Mouse (Mus musculus) T-helper 17 cell (primary cell): ENCODE data around the gene Otulinl.

Source experiments
- in situ Hi-C, 2 experiments: fragments of 300-600 bp; cut with MboI, MseI; formaldehyde crosslinking; loops; 1 replicate in 1 of 2; 2 replicates in 1 of 2; pipeline ENCODE4 v1.15.1; 2025; ENCODE audit warnings: high pct_unique_total_duplicates in 2 of 2

The Otulinl gene

DNA sequence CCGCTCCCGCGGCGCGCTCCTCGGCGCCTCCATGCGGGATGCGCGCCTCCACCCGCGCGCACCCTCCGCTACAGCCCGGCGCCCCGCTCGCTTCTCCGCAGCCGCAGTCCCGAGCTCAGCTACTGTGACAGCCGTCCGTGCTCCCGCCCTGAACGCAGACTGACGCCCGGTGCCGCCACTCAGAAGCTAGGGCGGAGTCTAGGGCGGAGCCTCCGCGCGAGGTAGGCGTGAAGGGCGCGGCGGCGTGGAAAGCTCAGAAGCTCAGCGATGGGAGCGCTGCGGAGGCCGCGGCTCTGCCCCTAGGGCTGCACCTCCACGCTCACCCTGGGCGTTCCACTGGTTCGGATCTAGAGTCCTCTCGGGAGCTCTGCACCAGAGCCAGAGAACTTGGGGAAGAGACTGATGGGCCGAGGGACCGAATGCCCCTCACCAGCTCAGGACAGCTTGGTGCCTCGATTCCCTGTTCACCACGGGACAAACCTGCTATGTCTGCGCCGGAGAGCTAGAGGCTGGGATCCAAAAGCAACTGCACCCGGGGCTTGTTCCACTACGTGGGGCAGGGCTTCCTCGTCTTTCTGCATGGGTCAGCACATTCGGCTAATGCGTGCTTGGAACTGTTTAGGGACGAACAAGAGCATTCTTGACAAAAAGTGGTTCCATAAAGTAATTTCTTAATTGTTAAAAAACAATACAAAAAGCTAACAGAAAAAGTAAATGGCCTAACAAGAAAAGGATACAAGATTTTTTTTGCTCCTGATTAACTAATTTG lies at the start of gene Otulinl:
Gene Otulinl, minus strand, starts transcription at position 161 of the 769 bp plus-strand sequence.
- in situ Hi-C loops, result no loop called here

DNA sequence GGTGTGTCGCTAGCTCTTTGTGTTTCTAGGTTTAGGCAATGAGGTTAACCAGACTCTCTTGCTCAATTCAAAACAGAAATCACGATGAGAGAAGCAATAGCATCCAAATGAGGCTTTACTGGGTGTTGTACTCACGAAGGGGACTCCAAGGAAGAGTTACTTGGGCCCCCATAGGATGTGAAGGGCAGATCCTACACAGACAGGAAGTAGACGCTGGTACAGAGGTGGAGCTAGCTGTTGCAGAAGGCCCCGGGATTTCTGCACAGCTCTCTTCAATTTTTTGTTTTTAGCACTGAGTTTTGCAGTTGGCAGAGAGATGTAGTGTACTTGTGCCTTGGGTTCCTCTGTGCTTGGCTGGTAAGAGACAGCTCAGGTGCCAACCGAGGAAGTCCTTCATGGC lies 44.8 kb upstream of the Otulinl start:
- in situ Hi-C loops, result no loop called here

DNA sequence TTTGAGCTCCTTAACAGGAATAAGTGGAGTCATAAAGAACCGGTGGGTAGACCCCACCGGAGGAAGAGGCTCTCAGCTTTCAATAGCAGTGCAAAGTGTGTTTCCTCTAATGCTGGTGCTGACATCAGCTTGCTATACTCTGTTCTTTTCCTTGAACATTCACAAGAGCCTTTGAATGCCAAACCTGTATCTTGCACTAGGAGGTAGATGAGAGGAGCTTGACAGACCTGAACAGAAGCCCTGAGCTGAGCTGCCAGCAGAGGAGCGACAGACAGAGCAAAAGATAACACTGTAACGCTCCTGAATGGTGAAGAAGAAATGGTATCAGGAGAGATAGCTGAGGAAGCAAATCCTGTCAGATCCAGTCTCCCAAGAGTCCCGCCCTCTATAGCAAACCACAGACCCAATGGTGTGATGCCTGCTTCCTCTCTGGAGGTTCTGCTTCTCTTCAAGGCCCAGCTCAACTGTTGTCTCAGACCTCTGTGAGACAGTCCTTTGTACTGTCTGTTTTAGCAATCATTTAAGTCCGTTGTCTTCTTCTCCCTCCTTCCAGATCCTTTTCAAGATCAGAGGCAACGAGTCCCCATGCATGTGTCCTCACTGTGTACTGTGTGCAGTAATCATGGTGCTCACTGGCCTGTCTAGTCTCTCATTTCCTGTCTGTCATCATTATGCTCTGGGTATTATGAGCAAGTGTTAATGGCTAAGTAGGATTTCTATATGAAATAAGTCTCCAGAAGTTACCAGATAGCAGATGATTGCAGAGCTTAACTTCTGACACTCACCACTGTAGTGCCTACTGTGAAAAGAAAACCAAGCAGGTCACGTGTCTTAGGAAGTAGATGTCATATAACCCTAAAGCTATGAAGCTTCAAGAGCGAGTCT lies 43.7 kb upstream of the Otulinl start:
- in situ Hi-C loops, result loop anchor here in 1 of 2 experiments (25.0 kb wide), 1 partner anchor 413 kb away; no protein-coding TSS in a partner anchor

DNA sequence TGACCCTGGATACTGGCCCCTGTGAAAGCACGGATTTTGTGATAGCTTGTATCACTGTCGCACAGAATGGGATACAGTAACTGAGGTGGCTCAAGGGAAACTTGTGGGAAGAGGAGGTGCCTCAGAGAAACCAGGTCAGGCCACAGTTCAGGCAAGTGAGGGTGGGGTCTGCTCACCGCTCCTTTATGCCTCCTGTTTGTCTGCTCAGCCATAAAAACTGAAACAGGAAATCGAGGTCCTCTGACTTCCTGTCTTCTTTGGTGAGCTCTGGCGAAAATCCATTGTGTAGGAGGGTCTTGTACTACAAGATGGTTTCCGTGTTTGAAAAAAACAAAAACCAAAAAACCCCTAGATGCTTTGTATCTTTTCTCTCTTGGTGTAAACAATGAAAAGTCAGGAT lies 42.9 kb upstream of the Otulinl start:
- in situ Hi-C loops, result loop anchor here in 1 of 2 experiments (25.0 kb wide), 1 partner anchor 412 kb away; no protein-coding TSS in a partner anchor

GRCm38 (mm10) chr15:27723746-27724145 lies 42.4 kb upstream of the Otulinl start:
- in situ Hi-C loops, result loop anchor here in 1 of 2 experiments (25.0 kb wide), 1 partner anchor 411 kb away; no protein-coding TSS in a partner anchor

GRCm38 (mm10) chr15:27720297-27720696 lies 38.9 kb upstream of the Otulinl start:
- in situ Hi-C loops, result loop anchor here in 1 of 2 experiments (25.0 kb wide), 1 partner anchor 408 kb away; no protein-coding TSS in a partner anchor

- in situ Hi-C loops, result loop anchor here (5.0 to 25.0 kb wide), 2 partner anchors 61 to 406 kb away; no protein-coding TSS in a partner anchor
Observed at GRCm38 (mm10) chr15:27718668-27719067, 37.3 kb upstream of the Otulinl start.

DNA sequence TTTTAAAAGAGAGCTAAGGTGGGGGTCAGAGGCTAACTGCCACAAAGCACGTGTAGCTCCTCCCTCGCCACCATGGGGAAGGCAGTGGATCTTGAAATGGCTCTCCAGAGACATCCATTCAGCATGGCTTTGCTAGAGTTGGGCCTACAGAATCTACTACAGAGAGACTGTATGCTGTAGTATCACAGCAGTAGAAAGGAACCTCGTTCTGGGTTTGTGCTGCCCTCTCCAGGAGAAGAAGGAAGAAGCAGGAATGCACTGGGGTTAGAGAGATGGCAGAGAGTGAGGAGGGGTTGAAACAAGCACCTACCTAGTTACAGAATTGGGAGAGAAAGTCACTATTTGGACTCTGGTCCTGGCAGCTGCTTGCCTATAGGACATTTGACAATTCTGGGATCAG lies 34.0 kb upstream of the Otulinl start:
- in situ Hi-C loops, result loop anchor here (5.0 to 25.0 kb wide), 2 partner anchors 58 to 403 kb away; no protein-coding TSS in a partner anchor

DNA sequence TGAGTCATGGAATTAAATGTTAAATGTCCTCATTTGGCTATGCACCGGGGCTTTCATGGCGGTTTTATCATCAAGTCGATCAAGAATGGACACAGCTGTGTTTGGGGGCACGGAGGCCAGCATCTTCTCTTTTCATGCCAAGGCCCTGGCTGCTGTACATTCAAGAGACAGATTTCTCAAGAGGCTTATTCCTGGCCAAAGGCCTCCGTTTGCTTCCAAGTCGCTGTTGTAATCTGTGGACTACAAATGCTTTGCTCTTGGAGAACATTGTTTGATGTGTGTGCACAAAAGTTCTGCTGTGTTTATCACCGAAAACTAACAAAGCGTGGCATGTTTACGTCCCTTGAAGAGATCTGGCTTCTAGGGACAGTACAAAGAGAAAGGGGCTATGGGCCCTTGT lies 29.3 kb upstream of the Otulinl start:
- in situ Hi-C loops, result loop anchor here in 1 of 2 experiments (25.0 kb wide), 1 partner anchor 398 kb away; no protein-coding TSS in a partner anchor

DNA sequence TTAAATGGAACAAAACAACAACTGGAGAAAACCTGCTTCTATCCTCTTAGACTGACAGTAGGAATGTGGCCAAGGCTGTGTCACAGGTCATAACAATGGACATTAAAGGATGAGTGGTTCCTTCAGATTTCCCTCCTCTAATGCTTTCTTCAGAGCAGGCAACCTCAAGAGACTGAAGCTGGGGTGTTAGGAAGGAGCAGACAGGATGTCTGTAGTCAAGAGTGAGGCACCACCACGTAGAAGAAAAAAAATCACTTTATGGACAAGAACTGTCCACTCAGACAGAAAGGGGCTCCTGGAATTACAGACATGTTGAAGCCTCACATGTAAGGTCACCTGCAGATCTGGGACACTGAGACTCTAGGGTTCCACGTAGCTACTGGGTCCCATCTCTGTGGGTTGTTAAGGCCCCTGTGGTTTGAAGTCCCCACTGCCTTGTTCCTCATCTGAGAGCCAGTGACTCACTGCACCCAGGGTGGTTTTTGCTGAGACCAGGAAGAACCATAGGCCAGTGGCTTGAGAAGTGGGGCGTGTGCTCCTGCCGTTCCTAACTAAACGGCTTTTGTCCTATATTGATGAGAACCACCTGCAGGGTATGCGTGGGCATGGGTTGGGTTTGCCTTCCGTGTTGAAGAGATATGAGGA lies 27.7 kb upstream of the Otulinl start:
- in situ Hi-C loops, result loop anchor here in 1 of 2 experiments (25.0 kb wide), 1 partner anchor 397 kb away; no protein-coding TSS in a partner anchor

GRCm38 (mm10) chr15:27708499-27708898 lies 27.1 kb upstream of the Otulinl start:
- in situ Hi-C loops, result loop anchor here in 1 of 2 experiments (25.0 kb wide), 1 partner anchor 396 kb away; no protein-coding TSS in a partner anchor

DNA sequence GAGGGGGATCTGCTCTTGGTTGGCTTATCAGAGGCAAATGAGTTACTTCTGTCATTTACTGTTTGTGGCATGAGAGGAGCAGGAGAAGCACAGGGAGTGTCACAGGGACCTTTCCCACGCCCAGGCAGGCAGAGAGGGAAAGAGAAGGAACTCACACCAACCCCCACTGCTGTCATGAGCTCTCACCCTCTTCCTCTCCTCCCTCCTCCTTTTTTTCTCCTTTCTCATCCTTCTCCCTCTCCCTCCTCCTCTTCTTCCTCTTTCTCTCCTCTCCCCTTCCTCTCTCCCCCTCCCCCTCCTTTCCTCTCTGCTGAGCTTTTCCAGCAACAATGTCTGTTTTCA lies 21.6 kb upstream of the Otulinl start:
- in situ Hi-C loops, result loop anchor here in 1 of 2 experiments (25.0 kb wide), 1 partner anchor 391 kb away; no protein-coding TSS in a partner anchor

GRCm38 (mm10) chr15:27702031-27702971 lies 20.9 kb upstream of the Otulinl start:
- in situ Hi-C loops, result loop anchor here in 1 of 2 experiments (25.0 kb wide), 1 partner anchor 390 kb away; no protein-coding TSS in a partner anchor

- in situ Hi-C loops, result no loop called here
Observed at GRCm38 (mm10) chr15:27697632-27698031, 16.3 kb upstream of the Otulinl start.

GRCm38 (mm10) chr15:27693235-27693634 lies 11.9 kb upstream of the Otulinl start:
- in situ Hi-C loops, result no loop called here

DNA sequence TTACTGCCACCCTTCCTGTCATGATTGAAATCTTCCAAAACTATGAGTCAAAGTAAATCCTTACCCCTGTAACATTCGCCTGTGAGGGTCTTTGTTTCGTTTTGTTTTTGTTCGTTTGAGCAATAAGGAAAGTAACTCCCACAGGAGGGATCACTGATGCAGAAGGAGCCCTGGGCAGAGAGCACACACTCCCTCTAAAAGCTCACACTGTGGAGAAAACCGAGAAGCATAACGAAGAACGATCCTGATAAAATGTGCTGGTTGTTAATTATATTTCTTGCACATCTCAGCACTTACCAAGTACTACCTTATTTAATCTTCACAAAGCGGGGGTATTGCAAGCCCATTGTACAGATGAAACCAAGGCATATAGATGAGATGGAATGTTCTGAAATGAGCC lies 10.8 kb upstream of the Otulinl start:
- in situ Hi-C loops, result no loop called here

DNA sequence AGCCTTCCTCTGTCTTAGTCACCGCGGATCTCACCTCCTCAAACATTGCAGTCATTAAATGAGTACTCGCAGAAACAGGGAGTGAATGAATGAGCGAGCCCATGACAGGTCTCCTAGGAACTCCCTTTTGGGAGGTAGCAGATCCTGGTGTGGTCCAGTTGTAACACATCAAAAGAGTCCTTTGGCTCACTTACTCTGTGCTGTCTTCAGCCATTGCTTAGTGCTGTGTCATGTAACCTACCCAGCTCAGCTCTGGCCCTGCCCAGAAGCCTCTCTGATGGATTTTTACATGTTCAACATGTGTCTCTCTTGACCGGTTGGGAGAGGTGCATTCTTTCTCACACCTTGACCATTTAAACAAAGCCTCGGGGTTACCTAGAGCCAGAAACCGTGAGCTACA lies 9.8 kb upstream of the Otulinl start:
- in situ Hi-C loops, result no loop called here

DNA sequence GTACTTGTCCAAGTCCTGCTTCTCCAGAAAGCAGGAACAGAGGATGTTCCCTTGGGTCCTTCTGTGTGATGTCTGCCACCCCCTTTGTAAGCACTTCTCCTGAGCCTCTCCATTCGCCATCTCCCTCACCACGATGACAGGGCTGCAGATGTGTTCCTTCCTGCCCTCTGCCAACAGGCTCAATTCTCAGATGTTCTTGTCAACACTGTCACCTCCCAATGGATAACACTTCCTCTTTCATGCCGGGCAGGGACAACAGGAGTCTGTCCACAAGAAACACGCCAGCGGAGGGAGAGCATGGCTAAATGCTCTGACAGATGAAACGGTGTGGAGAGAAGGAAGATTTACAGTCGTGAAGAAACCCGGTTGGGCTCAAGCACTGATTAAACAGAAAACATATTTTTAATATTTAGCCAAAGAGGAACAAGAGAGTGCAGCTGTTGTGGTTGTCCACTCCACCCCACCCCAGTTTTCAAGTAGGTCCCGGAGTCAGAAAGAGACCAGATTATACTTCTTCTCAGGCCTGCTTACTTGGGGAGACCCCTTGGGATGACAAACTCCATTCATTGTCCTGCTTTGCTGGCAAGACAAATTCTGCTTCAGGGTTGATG lies 6.8 kb upstream of the Otulinl start:
- in situ Hi-C loops, result no loop called here

DNA sequence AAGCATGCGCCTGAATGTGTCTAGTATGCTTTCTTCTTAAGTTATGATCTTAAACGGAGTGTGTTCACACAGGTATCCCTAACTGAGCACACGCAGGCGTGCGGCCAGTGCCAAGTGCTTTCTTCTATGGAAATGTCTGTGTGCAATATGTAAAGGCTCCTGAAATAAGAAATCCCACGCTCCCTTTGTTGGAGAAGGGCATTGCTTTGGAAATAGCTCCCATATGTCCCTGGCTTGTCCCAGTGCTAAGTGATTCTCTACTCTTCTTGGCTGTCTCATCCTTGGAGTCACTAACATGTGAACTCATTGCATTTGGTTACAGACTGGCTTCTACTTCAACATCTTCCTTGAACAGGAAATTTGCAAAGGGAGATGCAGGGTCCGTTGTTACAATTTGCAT lies 3.4 kb upstream of the Otulinl start:
- in situ Hi-C loops, result no loop called here

GRCm38 (mm10) chr15:27683206-27683605 lies 1.8 kb upstream of the Otulinl start:
- in situ Hi-C loops, result no loop called here
